Mouse (Mus musculus) frontal cortex, postnatal 25 days (tissue): ENCODE measurements around the gene Tpp1.
"Not testable (repeated sequence)": the region's sequence is repeated elsewhere in the genome, so short reads cannot be mapped to it uniquely, and the experiment has no call there.

Experiments
- DNase-seq, 2 experiments: peaks; one replicate each; pipeline ENCODE4 v3.0.0; 2022; ENCODE audit warnings: low spot score in 2 of 2

The Tpp1 gene

DNA sequence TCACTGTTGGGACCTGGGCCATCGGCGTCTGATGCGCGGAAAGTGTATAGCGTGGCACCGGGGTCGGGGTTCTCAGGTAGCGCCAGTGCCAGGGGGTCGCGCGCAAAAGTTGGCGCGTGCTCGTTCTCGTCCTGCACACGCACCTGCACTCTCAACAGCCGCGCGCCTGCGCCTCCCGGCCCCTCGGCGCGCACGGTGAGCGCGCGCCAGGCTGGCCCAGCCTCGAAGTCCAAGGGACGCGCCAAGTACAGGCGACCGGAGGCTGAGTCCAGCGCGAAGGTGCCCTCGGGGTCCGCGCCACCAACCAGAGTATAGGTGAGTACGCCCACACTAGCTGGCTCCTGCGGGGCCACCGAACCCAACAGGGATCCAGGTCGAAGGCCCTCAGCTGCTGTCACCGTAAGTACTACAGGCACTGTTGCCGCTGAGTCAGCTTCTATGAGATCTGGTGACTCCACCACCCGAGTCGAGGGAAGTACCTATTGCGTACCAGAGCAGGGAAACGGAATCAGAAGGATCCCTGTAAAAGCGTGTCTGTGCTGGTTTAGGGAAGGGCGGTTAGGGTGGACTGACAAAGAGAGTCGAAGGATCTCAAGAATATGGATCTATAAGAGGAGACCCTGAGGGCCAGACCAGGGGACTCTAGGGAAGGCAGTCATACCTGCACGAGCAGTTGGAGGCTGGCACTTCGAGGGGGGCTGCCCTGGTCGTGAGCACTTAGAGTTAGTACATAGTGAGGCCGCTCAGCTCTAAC is 10.7 kb upstream of the Tpp1 start:
- DNase-seq = no peak

DNA sequence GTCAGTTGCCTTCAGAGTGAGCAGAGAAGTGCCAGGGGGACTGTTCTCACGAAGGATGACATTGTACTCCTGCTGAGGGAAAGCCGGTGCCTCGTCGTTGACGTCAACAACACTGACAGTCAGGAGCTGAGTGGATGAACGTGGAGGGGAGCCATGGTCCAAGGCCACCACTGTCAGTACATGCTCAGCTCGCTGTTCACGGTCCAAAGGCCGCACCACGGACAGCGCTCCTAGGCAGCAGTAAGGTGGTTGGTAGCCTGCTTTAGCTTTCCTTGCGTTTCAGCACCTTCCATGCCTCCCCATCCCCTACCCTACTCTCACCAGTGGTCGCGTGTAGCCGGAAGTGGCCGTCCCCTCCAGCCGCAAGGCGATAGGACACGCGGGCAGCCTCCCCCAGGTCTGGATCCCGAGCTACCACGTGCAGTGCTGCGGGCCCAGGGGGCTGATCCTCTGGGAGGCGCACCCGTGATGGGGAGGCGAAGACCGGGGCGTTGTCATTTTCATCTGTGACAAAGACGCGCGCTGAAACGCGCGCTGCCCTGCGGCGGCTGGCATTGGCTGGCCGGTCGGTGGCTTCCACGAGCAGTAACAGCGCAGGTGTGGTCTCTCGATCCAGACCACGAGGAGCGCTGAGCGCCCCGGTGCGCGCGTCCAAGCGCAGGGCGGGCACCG is 9.9 kb upstream of the Tpp1 start:
- DNase-seq = no peak

DNA sequence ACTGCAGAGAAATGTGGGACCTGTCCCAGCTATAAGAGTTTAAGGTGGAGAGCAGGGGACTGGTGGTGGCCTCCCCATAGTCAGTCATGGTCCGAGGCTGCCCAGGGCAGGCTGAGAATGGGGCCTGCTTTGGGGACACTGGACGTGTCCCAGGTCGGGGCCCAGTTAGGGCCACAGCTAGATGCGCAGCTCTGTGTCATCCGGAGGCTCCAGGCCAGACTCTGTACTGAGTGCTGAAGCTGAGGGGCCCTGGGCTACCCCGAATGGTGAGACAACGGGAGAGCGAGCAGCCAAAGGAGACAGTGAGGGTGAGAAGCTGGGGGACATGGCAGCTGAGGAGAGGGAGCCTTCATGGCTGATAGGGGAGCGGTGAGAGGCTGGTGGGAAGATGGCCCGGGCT is 1.2 kb upstream of the Tpp1 start:
- DNase-seq = no peak

DNA sequence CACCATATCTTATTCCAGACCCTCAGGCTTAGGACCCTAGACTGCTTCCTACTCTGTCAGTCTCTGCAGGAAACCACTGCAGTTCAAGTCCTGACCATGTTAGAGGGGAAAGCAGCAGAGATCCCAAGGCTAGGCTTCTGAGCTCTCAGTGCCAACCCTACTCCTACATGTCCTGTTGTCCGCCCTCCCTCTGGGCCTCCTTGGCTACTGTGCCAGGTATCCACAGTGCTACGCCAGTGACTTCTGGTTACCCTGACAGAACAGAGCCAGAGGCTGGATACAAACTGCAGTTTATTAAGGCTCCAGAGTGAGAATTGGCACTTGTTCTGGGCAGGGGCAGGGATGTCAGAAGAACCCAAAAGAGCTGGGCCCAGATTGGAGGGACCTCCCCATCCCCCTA is 681 bp upstream of the Tpp1 start:
- DNase-seq = no peak

DNA sequence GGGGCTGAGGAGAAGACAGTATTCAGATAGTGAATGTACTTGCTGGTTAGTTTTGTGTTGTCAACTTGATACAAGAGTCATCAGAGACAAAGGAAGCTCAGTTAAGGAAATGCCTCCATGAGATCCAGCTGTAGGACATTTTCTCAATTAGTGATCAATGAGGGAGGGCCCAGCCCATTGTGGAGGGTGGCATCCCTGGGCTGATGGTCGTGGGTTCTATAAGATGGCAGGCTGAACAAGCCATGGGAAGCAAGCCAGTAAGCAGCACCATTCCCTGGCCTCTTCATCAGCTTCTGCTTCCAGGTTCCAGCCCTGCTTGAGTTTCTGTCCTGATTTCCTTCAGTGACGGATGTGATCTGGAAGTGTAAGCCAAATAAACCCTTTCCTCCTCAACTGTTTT is 4.3 kb downstream of the Tpp1 start:
- no peak for DNase-seq

DNA sequence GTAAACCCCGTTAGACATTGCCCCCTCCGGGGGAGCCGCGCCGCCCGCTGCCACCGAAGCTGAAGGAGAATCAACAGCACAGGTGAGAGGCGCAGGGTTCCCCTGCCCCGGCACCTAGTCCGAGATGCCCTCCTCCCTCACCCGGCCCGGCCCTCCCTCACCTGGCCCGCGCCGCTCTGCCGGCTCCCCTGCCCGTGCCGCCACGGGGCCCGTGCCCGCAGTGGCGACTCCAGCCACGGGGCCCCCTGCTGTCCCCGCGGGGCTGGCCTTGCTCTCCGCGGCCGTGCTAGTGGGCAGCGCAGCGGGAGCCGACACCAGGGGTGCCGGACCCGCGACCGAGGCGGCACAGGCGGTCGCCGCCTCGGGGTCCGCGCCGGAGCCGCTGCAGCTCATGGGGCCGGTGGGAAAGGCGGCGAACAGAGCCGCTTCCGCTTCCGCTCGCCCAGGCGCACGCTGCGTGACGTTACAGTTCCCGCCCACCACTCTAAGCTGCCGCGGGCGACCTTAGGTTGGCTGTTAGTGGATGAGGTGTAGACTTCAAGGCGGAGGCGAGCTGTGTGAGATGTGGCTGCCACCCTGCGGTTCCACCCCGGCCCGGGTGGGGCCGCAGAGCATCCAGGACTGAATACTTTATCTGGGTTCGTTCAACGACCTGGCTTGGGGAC is 8.0 kb downstream of the Tpp1 start, which contains the start of gene Taf10:
Gene Taf10, minus strand, starts transcription at position 436 of the 665 bp plus-strand sequence.
- peak; percentile 66 to 72 for DNase-seq

DNA sequence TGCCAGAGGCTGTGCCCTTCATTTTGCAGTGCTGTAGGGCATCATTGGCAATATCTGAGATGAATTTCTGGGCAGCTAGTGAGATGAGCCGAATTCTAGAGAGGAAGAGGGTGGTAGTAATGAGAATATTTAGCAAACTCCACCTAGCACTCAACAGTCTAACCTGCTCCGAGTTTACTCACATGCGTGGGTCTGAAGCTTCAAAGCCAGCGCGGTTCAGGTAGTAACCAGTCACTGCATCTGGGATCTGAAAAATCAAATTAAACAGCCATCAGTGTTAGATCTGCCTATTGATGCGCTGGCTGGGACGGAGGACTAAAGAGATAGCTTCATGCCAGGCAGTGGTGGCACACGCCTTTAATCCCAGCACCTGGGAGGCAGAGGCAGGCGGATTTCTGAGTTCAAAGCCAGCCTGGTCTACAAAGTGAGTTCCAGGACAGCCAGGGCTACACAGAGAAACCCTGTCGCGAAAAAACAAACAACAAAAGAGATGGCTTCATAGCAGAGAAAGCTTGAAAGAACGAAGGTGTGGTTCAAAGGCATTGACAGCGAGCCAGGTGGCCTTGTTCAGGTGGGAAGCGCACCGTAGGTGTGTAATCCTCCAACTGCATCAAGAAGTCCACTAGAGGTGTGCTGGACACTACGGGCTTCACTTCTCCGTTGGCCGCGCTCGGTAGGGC is 8.6 kb downstream of the Tpp1 start:
- DNase-seq = not testable (repeated sequence)

DNA sequence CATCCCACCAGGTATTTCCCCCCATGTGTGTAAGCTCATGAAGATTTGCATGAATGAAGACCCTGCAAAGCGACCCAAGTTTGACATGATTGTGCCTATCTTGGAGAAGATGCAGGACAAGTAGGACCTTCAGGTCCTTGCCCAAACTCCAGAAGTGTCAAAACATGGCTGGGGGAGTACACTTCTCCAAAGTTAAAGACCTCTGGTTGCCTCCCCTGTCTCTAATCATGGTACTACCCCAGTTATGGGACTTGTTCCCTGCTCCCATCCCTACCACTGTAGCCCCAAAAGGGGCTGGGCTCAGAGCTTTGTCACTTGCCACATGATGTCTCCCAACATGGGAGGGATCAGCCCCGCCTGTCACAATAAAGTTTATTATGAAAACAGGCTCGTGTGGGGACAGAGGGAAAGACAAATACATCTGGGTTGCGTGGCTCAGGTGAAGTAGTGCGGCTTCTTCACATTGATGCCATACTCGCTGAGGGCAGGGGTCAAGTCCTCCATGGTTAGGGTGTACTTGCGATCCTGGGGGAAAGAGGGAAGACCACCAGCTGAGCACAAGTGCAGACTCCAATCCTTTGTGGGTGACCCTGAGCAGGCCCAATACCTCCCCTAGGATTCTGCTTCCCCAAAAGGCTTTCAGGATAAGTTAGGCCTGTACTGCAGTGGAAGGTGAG is 9.4 kb downstream of the Tpp1 start:
- DNase-seq = not testable (repeated sequence)

DNA sequence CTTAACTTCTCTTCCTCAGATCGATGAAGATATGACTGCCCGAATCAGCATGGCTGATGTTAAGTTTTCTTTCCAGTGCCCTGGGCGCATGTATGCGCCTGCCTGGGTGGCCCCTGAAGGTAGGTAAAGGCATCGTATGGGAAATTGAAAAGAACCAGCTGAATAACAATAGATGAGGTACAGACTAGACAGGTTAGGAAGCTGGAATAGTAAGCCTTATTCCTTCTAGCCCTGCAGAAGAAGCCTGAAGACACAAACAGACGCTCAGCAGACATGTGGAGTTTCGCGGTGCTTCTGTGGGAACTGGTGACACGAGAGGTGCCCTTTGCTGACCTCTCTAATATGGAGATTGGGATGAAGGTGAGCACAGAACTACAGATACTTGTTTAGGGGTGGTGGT is 10.1 kb downstream of the Tpp1 start:
- DNase-seq = no peak

DNA sequence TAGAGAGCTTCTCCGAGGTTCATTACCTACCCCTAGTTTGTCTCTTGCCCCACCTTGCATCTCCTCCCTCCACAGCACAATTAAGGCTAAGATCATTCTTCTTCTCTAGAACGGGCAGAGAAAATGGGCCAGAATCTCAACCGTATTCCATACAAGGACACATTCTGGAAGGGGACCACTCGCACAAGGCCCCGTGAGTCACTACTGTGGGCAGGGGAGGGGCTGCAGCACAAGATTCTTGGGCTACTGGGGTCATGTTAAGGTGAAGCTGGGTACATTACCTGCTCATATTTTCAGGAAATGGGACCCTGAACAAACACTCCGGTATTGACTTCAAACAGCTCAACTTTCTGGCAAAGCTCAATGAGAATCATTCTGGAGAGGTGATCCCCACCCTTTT is 11.2 kb downstream of the Tpp1 start:
- peak in 1 of 2 experiments; percentile 0 for DNase-seq

DNA sequence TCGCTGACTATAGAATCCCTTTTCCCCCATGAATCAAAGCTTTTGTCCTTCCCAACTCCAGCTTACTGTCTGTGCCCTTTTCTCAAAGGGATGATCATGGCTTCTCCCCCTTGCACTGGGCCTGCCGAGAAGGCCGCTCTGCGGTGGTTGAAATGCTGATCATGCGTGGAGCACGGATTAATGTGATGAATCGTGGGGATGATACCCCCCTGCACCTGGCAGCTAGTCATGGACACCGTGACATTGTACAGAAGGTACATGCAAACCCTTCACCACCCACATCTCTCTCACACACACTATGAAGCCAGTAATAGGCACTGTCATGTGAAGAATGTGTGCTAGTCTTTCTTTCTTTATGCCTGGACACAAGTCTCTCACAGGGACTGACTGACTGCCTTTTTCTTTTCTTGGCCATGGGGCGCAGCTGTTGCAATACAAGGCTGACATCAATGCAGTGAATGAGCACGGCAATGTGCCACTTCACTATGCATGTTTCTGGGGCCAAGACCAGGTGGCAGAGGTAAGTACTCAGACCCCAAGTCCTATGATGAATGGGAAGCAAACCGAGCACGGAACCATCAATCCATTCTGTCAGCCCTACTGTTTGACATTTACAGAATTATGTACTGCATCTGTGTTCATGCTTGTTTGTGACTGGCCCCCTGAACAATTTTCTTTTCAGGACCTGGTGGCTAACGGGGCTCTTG is 11.8 kb downstream of the Tpp1 start:
- DNase-seq = no peak

DNA sequence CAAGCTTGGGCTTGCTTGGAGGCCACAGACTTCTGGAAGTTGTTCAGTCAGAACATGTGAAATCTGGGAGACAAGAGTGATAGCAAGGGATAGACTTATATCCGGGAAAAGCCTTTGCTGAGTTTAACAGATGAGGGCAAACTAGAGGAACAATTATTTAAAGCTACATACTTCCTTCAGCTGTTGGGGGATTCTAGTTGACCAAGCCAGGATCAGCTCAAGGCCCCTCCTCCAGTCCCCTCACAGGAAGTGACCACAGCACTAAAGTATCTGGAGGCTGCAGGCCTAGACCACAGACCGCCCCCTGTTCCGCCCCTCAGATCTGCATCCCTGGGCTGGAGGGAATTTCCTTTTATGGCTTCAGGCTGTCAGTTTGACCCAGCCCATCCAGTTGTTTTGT is 13.1 kb downstream of the Tpp1 start:
- no peak for DNase-seq

DNA sequence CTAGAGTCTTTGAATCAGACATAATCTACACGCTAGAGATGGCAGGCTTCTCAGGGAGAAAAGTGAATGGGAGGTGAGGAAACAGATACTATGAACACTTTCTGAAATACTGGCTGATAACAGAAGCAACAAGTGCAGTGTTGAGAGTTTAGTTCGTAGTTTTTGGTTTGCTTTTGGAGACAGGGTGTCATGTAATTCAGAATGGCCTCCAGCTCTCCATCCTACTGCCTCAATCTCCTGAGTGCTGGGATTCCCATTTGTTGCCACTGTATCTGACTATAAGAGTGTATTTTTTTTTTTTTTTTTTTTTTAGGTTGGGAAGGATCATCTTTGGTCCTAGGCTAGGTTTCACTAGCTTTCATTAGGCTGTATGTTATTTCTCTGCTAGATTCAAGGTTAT is 13.7 kb downstream of the Tpp1 start:
- DNase-seq = no peak

DNA sequence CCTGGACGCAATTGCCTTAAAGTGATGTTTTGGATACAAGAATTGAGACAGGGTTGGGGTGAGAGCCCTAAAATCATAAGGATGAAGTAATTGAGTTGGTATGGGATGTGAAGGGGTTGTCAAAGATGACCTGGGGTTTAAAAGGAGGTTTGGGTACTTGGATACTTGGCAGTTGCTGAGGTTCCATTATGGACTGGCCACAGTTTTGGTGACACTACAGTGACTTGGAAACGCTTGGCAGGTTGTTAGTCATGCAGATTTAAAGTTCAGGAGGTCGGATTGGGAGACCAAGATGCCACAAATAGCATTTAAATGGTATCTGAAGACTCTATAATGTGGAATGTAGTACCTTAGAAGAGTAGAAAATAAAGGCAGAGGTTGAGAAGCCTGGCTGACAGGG is 14.4 kb downstream of the Tpp1 start:
- no peak for DNase-seq

DNA sequence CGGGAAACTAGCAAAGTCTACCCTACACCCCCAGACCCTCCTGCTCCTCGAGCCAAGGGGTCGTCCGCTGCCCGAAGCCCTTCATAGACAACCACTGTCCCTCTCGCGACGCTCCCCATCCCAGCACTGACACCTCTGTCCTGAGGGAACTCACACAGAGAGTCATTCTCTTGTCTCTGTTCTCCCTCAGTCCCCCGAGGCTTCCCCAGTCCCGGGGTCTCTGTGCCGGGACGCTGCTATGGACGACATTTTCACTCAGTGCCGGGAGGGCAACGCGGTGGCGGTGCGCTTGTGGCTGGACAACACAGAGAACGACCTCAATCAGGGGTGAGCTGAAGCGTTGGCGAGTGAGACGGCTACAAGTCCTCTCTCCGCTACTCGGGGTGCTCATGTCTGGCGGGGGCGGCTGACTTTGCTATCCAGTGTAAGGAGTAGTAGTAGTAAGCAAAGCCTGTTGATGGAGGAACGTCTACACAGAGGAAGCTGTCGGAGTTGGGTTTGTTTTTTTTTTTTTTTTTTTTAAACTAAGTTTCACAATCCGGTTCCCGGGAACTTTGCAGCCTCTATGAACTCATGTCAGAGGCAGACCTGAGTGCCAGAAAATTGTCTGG is 15.0 kb downstream of the Tpp1 start, which contains the start of gene Rrp8:
Gene Rrp8, minus strand, starts transcription at position 475 of the 611 bp plus-strand sequence.
- no peak for DNase-seq

DNA sequence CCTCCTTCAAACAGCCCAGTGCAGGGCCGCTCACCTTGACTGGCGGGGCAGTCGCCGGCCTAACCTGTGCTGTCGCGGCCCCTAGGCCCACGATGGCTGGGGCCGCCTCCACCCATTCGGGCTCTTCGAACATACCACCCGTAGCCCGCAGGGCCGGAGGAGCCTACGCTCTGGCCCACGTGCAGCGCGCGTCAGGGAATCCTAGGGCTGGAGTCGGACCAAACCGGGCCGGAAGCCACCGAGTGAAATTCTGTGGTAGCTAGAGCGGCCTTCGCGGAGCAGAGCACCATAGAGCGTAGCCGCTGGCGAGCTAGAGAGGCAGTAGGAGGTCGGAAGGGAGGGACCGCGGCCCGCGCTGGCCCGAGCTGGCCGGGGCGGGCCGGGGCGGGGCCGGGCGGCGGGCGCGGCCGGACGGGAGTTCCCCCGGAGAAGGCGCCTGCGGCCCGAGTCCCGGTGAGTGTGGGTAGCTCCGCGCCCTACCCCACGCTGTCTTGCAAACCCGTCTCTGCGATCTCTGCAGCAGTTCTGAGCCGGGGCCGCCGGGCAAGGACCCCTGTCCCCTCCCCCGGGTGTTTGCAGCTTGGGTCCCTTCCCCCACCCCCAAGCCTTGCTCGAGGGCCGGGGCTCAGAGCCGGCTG is 15.7 kb downstream of the Tpp1 start, which contains the start of gene Ilk:
Gene Ilk, plus strand, starts transcription at position 329 of the 638 bp plus-strand sequence.
- DNase-seq = peak; percentile 83 to 86

DNA sequence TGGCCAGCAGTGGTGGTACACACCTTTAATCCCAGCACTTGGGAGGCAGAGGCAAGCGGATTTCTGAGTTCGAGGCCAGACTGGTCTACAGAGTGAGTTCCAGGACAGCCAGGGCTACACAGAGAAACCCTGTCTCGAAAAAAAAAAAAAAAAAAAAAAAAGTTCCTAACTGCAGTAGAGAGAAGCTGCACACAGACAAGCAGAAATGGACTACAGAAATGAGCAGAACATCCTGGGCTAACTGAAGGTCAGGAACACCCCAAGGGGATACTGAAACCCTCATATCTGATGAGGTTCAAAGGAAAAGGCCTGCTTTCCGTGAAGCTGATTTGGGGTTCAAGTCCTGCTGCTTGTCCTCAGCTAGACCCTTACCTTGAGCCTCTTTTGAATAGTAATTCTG is 16.6 kb downstream of the Tpp1 start:
- not testable (repeated sequence) for DNase-seq

DNA sequence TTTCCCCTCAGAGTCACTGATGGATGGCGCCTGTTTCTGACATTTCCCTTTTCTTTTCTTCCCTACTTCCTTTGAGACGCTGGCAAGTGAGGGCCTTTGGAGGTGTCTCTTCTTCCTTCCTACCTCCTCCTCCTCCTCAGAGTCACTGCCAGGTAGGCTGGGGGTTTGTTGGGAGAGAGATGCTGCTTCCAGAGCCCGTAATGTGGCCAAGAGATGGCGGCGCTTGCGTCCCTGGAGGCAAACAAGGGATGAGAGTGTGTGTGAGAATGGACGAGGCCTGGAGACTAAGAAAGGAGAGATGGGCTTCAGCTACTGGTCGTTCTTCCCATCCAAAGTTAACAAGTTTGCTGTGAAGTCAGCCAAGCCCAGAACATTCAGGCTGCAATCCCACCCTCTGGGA is 17.2 kb downstream of the Tpp1 start:
- DNase-seq = no peak

DNA sequence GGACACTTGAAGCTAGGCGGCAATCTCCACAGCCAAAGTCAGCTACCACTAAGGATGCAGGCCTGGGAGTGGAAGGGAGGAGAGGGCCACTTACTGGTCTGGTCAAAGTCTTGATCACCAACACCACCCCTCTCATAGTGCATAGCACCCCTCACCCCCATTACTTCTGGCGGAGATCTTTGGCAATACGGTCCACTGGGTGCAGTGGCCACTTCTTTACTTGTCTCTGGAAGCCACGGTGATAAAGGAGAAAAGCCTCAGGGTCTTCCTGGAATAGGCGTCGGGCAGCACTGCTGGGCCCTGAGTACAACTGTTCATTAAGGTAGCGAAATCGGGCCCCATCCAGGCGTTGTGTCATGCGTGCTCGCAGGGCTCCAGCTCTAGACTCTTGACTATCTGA is 18.2 kb downstream of the Tpp1 start:
- no peak for DNase-seq
